Mouse (Mus musculus): Measurements from ENCODE around the gene Pon2. TPM values are rescaled to one million over a fixed set of nuclear protein-coding genes. Genes with fewer than 3 reads are reported as not detected.
"Not testable (repeated sequence)": the region's sequence is repeated elsewhere in the genome, so short reads cannot be mapped to it uniquely, and the experiment has no call there.

Gene Pon2
- total RNA-seq, 2 experiments from 2014 or later = 19.3 to 20.5 TPM

DNA sequence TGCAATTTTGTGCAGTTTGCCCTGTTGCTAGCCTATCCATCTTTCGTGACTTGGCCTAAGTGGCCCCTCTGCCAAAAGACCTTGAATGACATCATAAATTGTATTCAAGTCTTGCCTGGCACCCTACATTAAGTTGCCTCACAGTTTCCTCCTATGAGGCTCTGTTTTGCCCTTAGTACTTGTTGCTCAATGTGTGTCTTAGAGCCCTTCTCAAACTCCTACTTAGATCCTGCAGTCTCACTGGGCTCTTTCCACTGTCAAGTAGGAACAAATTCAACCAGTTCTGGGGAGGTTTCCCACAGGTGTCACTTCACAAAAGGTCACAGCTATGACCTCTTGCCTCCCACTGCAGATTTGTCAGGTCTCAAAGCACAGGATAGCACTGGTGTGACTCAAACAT lies 64.4 kb downstream of the Pon2 start:
- DNase-seq (ENCODE audit: low spot score in 2 of 2) = no peak

DNA sequence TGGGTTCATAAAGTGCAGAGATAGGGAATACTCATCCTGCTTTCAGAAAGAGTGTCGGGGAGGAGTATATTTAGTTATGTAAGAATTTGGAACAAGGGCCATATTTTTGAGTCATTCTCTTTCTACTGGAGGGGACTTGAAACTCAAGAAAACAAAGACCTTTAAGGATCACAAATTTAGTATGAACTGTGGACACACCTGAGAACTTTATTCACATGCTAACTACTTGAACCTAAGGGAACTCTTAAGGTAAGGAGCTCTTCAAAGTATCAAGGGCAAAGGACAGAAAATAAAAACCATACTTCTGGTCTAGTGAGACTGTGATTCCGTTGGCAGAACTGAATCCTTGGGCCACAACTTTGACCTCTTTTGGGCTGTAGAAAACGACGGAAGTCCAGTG lies 66.2 kb downstream of the Pon2 start:
- DNase-seq (ENCODE audit: low spot score in 2 of 2) = no peak

DNA sequence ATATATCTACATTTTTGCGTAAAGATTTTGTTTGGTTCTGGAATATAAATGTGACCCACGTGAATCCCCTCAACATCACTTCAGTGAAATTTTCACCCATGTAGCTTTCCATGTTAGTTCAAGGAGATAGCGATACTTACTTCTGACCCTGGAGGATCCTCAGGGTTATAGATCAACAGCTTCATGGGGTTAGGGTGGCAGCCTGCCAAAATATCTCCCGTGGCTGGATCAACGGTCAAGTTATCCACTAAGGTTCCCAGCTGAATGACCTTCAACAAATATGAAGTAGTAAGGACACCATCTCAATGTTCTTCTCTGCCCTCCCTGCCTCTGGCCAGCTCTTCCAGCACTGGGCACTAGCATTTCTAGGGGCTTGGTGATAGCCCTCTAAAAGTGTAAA lies 68.0 kb downstream of the Pon2 start:
- no peak for DNase-seq (ENCODE audit: low spot score in 2 of 2)

- not testable (repeated sequence) for DNase-seq (ENCODE audit: low spot score in 2 of 2)
These were observed 74.7 kb downstream of the Pon2 start for GRCm38 (mm10) chr6:5223551-5223950.

DNA sequence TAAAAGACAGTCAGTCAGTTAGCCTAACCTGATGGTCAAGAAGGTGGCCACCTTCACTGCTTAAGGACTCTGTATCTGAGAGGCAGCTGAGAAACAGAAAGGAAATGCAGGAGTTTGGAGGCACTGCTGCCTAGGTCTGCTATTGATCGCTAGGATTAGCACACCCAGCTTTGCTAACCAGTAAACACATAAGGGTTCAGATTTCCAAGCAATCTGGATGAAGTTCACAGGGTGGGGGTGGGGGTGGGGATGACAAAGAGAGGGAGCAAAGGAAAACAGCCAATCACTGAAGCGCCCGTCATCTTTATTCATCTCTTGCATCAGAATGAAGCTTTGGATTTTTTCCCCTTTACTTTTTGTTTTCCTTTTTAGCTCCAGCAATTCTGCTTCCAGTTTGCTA lies 76.2 kb downstream of the Pon2 start:
- no peak for DNase-seq (ENCODE audit: low spot score in 2 of 2)

- no peak for DNase-seq (ENCODE audit: low spot score in 2 of 2)
These were observed 80.1 kb downstream of the Pon2 start for GRCm38 (mm10) chr6:5218190-5218589.

Other genes starting within 250 kb of the Pon2 start
- gene Pon1, start 104.5 kb downstream of the Pon2 start, total RNA-seq (2021) = not detected
- 1 to 10 TPM; 1.8 to 3.9 TPM for gene Pon3, start 42.2 kb downstream of the Pon2 start, total RNA-seq (2021)
- 1 to 10 TPM in 1 of 2 experiments, under 1 TPM in 1; 0.65 to 1.3 TPM for gene Asb4, start 84.9 kb upstream of the Pon2 start, total RNA-seq (2021)
- 10 to 100 TPM in 1 of 2 experiments, 1 to 10 TPM in 1; 7.5 to 13.8 TPM for gene Pdk4, start 197.9 kb upstream of the Pon2 start, total RNA-seq (2021)